Mouse (Mus musculus): ENCODE results near the gene Cracr2b. TPM values are rescaled to one million over a fixed set of nuclear protein-coding genes. Genes with fewer than 3 reads are reported as not detected.

Cracr2b gene
- polyA plus RNA-seq, 1 experiment from 2014 or later = 26.9 TPM

DNA sequence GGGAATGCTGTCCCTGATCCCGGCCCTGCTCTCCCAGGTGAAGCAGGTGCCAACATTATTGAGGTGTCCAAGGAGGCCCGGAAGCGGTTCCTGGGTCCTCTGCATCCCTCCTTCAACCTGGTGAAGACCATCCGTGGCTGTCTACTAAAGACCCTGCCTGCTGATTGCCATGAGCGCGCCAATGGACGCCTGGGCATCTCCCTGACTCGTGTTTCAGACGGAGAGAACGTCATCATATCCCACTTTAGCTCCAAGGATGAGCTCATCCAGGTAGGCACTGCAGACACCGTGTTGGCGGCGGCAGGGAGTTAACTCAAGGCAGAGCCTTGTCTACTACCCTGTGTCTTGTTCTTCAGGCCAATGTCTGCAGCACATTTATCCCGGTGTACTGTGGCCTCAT, 3.7 kb upstream of the Cracr2b start:
- H3K27ac ChIP-seq (replicated peaks) = no peak overlapping the region
- peaks cover 36% of the 10 kb centered on the region for H3K27me3 ChIP-seq
- H3K9ac ChIP-seq = no peak overlapping the region
- no peaks in the 10 kb centered on the region for H3K9me3 ChIP-seq (replicated peaks)
- H3K4me1 ChIP-seq = peaks cover 25% of the 10 kb centered on the region
- WGBS = 89% methylated on average over 14 of the region's 14 CpGs
- H3K4me2 ChIP-seq (replicated peaks) = no peak overlapping the region
- no peak for ATAC-seq (ENCODE audit: insufficient number of reproducible peaks, low FRiP score, low TSS enrichment, low read depth)
- peaks cover 8% of the 10 kb centered on the region for H3K36me3 ChIP-seq
- no peak overlapping the region for H3K4me3 ChIP-seq (replicated peaks)

DNA sequence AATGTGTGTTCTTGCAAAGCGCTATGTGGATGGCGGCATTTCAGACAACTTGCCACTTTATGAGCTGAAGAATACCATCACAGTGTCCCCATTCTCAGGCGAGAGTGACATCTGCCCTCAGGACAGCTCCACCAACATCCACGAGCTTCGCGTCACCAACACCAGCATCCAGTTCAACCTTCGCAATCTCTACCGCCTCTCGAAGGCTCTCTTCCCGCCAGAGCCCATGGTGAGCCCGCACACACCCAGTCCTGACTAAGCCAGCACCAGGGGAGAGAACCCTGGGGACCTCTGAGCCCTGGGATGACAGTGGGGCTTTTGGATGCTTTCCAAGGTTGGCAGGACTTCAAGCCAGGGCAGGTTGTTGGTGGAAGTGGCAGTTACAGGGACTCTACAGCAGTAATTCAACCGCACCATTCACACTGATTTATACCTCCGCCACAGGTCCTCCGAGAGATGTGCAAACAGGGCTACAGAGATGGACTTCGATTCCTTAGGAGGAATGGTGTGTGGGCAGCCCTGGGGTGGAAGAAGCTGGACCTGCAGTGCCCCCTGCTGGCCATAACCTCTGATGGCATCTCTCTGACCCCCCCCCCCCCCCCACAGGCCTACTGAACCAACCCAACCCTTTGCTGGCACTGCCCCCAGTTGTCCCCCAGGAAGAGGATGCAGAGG, 2.8 kb upstream of the Cracr2b start:
- ATAC-seq (ENCODE audit: insufficient number of reproducible peaks, low FRiP score, low TSS enrichment, low read depth) = no peak
- no peak overlapping the region for H3K4me3 ChIP-seq (replicated peaks)
- peaks cover 44% of the 10 kb centered on the region for H3K27me3 ChIP-seq
- no peak overlapping the region for H3K27ac ChIP-seq (replicated peaks)
- H3K9ac ChIP-seq = no peak overlapping the region
- 71% methylated on average over 15 of the region's 15 CpGs for WGBS
- no peaks in the 10 kb centered on the region for H3K9me3 ChIP-seq (replicated peaks)
- peaks cover 25% of the 10 kb centered on the region for H3K4me1 ChIP-seq
- H3K36me3 ChIP-seq = 0 out of 2 replicates have a peak, but pooled peaks cover 7% of the 10 kb centered on the region
- H3K4me2 ChIP-seq (replicated peaks) = no peak overlapping the region

DNA sequence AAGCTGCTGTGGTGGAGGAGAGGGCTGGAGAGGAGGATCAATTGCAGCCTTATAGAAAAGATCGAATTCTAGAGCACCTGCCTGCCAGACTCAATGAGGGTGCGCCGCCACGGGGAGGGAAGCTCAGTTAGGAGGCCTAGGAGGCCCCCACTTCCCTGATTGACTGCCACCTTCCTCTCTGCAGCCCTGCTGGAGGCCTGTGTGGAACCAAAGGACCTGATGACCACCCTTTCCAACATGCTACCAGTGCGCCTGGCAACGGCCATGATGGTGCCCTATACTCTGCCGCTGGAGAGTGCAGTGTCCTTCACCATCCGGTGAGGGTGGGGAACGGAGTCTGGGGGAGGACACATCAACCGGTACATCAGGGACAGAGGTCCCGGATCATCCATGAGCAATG, 2.2 kb upstream of the Cracr2b start:
- Histone ChIP-seq H3K36me3 (0 out of 2 replicates have a peak, but pooled peaks cover 7% of the 10 kb centered on the region), H3K4me3 (replicated peaks) (no peak overlapping the region), H3K27me3 (peaks cover 49% of the 10 kb centered on the region), H3K27ac (replicated peaks) (no peak overlapping the region), H3K4me2 (replicated peaks) (no peak overlapping the region), H3K9ac (no peak overlapping the region), H3K9me3 (replicated peaks) (no peaks in the 10 kb centered on the region), H3K4me1 (peaks cover 25% of the 10 kb centered on the region)
- WGBS = 89% methylated on average over 11 of the region's 11 CpGs
- ATAC-seq (ENCODE audit: insufficient number of reproducible peaks, low FRiP score, low TSS enrichment, low read depth) = no peak

DNA sequence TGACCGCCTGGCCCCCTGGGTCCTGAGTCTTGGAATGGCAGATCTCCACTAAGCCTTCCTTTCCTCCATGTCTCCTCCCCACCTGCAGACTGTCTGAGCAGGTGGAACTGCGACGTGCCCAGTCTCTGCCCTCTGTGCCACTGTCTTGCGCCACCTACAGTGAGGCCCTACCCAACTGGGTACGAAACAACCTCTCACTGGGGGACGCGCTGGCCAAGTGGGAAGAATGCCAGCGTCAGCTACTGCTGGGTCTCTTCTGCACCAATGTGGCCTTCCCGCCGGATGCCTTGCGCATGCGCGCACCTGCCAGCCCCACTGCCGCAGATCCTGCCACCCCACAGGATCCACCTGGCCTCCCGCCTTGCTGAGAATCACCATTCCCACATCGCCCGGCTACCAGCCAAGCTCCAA, 1.6 kb upstream of the Cracr2b start:
- Histone ChIP-seq H3K4me1 (peaks cover 26% of the 10 kb centered on the region), H3K4me3 (replicated peaks) (no peak overlapping the region), H3K9me3 (replicated peaks) (no peaks in the 10 kb centered on the region), H3K4me2 (replicated peaks) (no peak overlapping the region), H3K27me3 (peaks cover 56% of the 10 kb centered on the region), H3K36me3 (0 out of 2 replicates have a peak, but pooled peaks cover 7% of the 10 kb centered on the region), H3K27ac (replicated peaks) (no peak overlapping the region), H3K9ac (no peak overlapping the region)
- no peak for ATAC-seq (ENCODE audit: insufficient number of reproducible peaks, low FRiP score, low TSS enrichment, low read depth)
- 87% methylated on average over 17 of the region's 17 CpGs for WGBS

DNA sequence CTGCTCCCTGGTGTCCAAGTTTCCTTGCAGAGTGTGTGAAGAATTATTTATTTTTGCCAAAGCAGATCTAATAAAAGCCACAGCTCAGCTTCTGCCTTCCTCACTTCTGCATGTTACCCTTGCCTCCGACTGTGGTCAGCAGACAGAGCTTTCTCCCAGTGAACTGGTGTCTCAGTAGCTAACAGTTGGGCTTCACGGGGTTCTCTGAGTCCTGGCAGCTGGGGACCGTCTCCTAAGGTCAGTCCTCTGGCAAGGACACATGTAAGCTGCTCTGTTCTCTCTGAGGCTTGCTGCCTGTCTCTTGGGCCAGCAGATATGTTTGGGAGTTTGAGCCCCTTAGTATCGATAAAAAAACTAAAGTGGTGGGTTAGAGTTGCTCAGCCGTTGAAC, 898 bp upstream of the Cracr2b start:
- Histone ChIP-seq H3K36me3 (0 out of 2 replicates have a peak, but pooled peaks cover 7% of the 10 kb centered on the region), H3K27ac (replicated peaks) (no peak overlapping the region), H3K9ac (no peak overlapping the region), H3K9me3 (replicated peaks) (no peaks in the 10 kb centered on the region), H3K4me2 (replicated peaks) (no peak overlapping the region), H3K27me3 (peaks cover 62% of the 10 kb centered on the region), H3K4me3 (replicated peaks) (no peak overlapping the region), H3K4me1 (peaks cover 28% of the 10 kb centered on the region)
- no peak for ATAC-seq (ENCODE audit: insufficient number of reproducible peaks, low FRiP score, low TSS enrichment, low read depth)
- 64% methylated on average over 5 of the region's 5 CpGs for WGBS

DNA sequence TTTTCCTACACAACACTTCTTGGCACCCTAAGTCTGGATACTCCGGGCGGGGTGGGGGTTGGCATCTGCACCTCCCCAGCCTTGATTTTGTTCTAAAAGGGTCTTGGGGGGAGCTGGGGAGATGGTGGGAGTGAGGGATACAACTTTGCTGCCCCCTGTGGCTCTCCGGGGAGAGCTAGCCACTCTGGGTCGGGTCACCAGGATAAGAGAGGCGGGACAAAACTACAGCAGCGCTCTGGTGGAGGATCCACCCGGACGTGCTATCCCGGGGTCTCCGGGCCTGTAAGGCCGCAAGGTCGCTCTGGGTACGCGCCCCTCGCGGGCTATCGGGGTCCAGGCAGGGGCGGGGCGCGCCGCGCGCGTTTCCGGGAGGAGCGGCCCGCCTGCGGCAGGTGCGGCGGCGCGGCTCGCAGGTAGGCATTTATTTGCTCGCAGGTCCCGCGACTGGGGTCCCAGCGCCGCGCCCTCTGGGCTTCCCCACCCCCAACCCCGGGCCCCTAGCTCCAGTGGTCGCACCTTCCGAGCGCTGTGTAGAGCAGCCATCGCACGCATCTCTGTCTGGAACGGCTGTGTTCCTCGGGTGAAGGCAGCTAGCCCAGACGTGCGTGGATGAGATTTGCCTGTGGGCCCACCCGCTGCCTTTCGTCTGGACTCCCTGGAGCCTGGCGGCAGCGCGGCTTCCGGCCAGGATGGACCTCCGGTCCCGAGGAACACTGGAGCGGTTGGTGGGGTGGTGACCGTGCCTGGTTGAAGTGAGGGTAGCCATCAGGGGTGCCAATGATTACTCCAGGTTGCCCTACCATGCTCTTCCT, 833 bp downstream of the Cracr2b start:
- Histone ChIP-seq H3K4me2 (replicated peaks) (peak overlapping the region; percentile 64), H3K4me3 (replicated peaks) (peak overlapping the region; percentile 39), H3K27ac (replicated peaks) (no peak overlapping the region), H3K27me3 (peaks cover 74% of the 10 kb centered on the region), H3K9me3 (replicated peaks) (no peaks in the 10 kb centered on the region), H3K36me3 (0 out of 2 replicates have a peak, but pooled peaks cover 7% of the 10 kb centered on the region), H3K4me1 (peaks cover 30% of the 10 kb centered on the region), H3K9ac (0 out of 2 replicates have a peak overlapping the region, but pooled peaks have one; percentile 26)
- 2% methylated on average over 59 of the region's 59 CpGs for WGBS
- no peak for ATAC-seq (ENCODE audit: insufficient number of reproducible peaks, low FRiP score, low TSS enrichment, low read depth)

DNA sequence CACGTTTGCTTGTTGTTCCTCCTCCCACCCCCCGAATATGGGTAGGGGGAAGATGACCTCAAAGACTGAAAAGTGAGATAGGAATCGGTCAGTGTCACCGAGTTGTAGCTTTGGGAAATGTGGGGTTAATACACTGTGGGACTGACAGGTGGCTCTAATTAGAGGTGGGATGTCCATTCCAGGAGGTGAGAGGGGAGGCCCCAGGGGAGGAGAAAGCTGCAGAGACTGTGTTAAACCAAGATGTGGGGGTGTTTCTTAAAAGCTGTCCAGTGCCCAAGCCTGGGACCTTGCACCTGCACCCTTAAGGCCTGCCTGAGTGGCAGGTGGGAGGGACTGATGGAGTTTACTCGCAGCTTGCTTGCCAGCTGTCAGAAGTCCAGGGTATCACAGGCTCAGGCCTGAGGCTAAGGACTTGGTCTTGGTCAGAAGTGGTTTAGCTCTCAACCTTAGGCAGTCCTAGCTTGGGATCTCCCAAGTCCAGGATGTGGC, 1.5 kb downstream of the Cracr2b start:
- H3K36me3 ChIP-seq = 0 out of 2 replicates have a peak, but pooled peaks cover 7% of the 10 kb centered on the region
- no peak overlapping the region for H3K9ac ChIP-seq
- H3K9me3 ChIP-seq (replicated peaks) = no peaks in the 10 kb centered on the region
- H3K4me2 ChIP-seq (replicated peaks) = peak overlapping the region; percentile 64
- H3K27ac ChIP-seq (replicated peaks) = no peak overlapping the region
- peaks cover 36% of the 10 kb centered on the region for H3K4me1 ChIP-seq
- ATAC-seq (ENCODE audit: insufficient number of reproducible peaks, low FRiP score, low TSS enrichment, low read depth) = no peak
- peaks cover 74% of the 10 kb centered on the region for H3K27me3 ChIP-seq
- WGBS = 5% methylated on average over 5 of the region's 5 CpGs
- peak overlapping the region; percentile 39; the same call in 1 of the 2 replicates for H3K4me3 ChIP-seq (replicated peaks)

DNA sequence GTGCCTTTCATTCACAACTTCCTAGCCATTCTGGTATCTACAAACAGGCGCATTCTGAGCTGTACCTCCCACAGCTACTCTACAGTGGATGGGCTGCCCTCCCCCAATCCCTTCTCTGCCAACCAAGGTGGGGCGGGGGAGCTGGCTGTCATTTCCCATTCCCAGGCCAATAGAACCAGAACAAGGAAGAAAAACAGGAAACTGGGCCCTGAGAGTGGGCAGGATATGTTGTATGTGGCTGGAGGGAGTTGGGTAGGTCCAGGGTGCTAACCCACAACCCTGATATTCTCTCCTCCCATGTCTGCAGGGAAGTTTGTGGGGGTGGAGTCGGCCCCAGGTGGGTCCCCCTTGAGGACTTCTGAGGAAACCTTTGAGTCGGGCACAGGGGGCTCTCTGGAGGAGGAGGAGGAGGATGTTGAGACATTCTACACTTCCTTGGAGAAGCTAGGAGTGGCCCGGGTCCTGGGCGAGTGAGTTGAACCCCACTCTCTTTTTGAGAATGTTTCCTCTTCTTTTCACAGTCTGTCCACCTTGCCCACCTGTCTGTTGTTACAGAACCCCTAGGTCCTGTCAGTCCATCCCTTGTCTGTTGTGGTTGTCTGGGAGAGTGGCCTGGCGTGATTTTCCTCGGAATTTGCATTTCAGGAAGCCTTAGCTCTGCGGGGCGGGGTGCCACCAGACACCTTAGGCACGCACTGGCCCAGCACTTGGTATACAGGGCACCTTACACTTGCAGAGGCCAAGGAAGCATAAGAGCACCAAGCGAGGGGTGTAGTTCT, 3.1 kb downstream of the Cracr2b start:
- ATAC-seq (ENCODE audit: insufficient number of reproducible peaks, low FRiP score, low TSS enrichment, low read depth) = no peak
- peak overlapping the region; percentile 43 for H3K4me2 ChIP-seq (replicated peaks)
- no peak overlapping the region for H3K9ac ChIP-seq
- 0 out of 2 replicates have a peak overlapping the region, but pooled peaks have one; percentile 5 for H3K27ac ChIP-seq (replicated peaks)
- 0 out of 2 replicates have a peak, but pooled peaks cover 4% of the 10 kb centered on the region for H3K36me3 ChIP-seq
- peak overlapping the region; percentile 27; the same call in 1 of the 2 replicates for H3K4me3 ChIP-seq (replicated peaks)
- peaks cover 52% of the 10 kb centered on the region for H3K4me1 ChIP-seq
- 26% methylated on average over 12 of the region's 12 CpGs for WGBS
- peaks cover 70% of the 10 kb centered on the region for H3K27me3 ChIP-seq
- no peaks in the 10 kb centered on the region for H3K9me3 ChIP-seq (replicated peaks)

DNA sequence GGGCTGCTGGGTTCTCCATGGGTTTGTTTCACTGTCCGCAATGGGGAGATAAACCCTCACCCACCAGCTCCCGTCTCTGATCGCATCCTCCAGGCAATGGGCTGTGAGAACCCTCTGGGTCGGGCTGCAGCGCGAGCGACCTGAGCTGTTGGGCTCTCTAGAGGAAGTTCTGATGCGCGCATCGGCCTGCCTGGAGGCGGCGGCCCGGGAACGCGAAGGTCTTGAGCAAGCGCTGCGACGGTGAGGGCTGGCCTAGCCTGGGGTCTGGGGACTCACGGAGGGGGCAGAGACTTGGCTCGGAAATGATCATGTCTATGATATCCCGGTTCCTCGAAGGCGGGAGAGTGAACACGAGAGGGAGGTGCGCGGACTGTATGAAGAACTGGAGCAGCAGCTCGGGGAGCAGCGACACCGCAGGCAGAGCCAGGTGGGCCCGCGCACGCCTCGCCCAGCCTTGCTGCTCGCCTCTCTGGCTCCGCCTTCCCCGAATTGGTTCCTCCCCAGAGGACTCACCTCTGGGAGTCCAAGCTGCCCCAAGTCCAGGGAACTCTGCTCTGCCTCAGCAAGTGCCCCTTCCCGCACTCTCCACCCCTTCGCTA, 3.8 kb downstream of the Cracr2b start:
- 0 out of 2 replicates have a peak, but pooled peaks cover 3% of the 10 kb centered on the region for H3K36me3 ChIP-seq
- no peak overlapping the region for H3K9ac ChIP-seq
- 10% methylated on average over 38 of the region's 38 CpGs for WGBS
- ATAC-seq (ENCODE audit: insufficient number of reproducible peaks, low FRiP score, low TSS enrichment, low read depth) = no peak
- no peaks in the 10 kb centered on the region for H3K9me3 ChIP-seq (replicated peaks)
- H3K4me1 ChIP-seq = peaks cover 59% of the 10 kb centered on the region
- H3K27me3 ChIP-seq = peaks cover 63% of the 10 kb centered on the region
- peak overlapping the region; percentile 43 for H3K4me2 ChIP-seq (replicated peaks)
- H3K4me3 ChIP-seq (replicated peaks) = peak overlapping the region; percentile 27
- H3K27ac ChIP-seq (replicated peaks) = 0 out of 2 replicates have a peak overlapping the region, but pooled peaks have one; percentile 5

DNA sequence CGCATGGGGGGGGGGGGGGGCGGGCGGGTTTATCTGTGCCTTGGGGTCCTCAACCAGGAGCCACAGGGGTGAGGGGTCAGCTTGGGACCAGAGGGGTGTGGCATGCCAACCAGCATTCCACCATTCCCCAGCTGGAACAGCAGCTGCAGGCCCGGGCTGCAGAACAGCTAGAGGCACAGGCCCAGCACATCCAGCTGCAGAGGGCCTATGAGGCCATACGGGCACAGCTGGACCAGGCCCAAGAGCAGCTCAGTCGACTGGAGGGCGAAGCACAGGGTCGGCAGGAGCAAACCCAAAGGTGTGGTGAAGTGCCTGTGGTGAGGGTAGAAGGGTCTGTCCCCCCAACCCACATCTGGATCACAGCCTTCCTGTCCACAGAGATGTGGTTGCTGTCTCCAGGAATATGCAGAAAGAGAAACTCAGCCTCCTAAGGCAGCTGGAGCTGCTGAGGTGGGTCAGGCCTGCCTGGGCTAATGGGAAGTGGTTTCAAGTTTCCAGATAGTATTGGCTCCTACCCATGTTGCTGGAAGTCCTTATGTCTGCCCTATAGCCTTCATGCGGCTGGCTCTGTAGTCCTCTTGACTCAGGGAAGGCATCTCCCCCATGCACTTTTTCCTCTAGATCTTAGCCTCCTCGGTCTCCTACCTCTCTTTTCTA, 4.6 kb downstream of the Cracr2b start:
- H3K9me3 ChIP-seq (replicated peaks) = no peaks in the 10 kb centered on the region
- 32% methylated on average over 8 of the region's 10 CpGs for WGBS
- H3K4me2 ChIP-seq (replicated peaks) = peak overlapping the region; percentile 43
- H3K9ac ChIP-seq = no peak overlapping the region
- peaks cover 55% of the 10 kb centered on the region for H3K27me3 ChIP-seq
- H3K27ac ChIP-seq (replicated peaks) = no peak overlapping the region
- H3K4me1 ChIP-seq = peaks cover 65% of the 10 kb centered on the region
- H3K36me3 ChIP-seq = peaks cover 11% of the 10 kb centered on the region
- H3K4me3 ChIP-seq (replicated peaks) = peak overlapping the region; percentile 27
- ATAC-seq (ENCODE audit: insufficient number of reproducible peaks, low FRiP score, low TSS enrichment, low read depth) = no peak
